Mouse (Mus musculus) heart, postnatal 10 days (tissue): Measurements from ENCODE around the gene Fhad1. TPM values are rescaled to one million over a fixed set of nuclear protein-coding genes. Genes with fewer than 3 reads are reported as not detected.
A peak's percentile ranks its signal among the peaks of the same experiment; 100 is the strongest.

Experiments used
- DNase-seq, 2 experiments: peaks; one replicate each; pipeline ENCODE4 v3.0.0; 2021
- intact Hi-C: fragments of 180-260 bp; cut with DNase I; formaldehyde crosslinking; loops from one replicate; pipeline ENCODE4 v1.15.1; 2025
- total RNA-seq, 2 experiments: library from RNA; stranded (reverse); gene quantifications; 2 replicates each; pipeline ENCODE4 v1.2.3; 2021

Gene Fhad1
- total RNA-seq, 2 experiments from 2014 or later = 1.2 TPM; not detected in 1

GRCm38 (mm10) chr4:141898905-141899304 lies 116.0 kb downstream of the Fhad1 start:
- intact Hi-C loops = no loop called here

GRCm38 (mm10) chr4:141897838-141898237 lies 117.0 kb downstream of the Fhad1 start:
- DNase-seq = no peak
- intact Hi-C loops = no loop called here

More at GRCm38 (mm10) chr4:141898905-141899304, 116.0 kb downstream of the Fhad1 start:
- DNase-seq = no peak

GRCm38 (mm10) chr4:141897225-141897624 lies 117.7 kb downstream of the Fhad1 start:
- intact Hi-C loops = no loop called here
- no peak for DNase-seq

GRCm38 (mm10) chr4:141895772-141896171 lies 119.1 kb downstream of the Fhad1 start:
- no peak for DNase-seq
- intact Hi-C loops = no loop called here

- intact Hi-C loops = no loop called here
- DNase-seq = no peak
Observed at GRCm38 (mm10) chr4:141893157-141893784, 121.6 kb downstream of the Fhad1 start.

- intact Hi-C loops = no loop called here
- DNase-seq = no peak
Observed at GRCm38 (mm10) chr4:141886385-141886968, 128.4 kb downstream of the Fhad1 start.

GRCm38 (mm10) chr4:141885451-141885850 lies 129.4 kb downstream of the Fhad1 start:
- DNase-seq = no peak
- intact Hi-C loops = no loop called here

- no peak for DNase-seq
- intact Hi-C loops = no loop called here
Observed at GRCm38 (mm10) chr4:141882858-141883257, 132.0 kb downstream of the Fhad1 start.

- peak; percentile 45 to 53 for DNase-seq
- intact Hi-C loops = no loop called here
Observed at GRCm38 (mm10) chr4:141881950-141882349, 132.9 kb downstream of the Fhad1 start.

- no peak for DNase-seq
- intact Hi-C loops = no loop called here
Observed at GRCm38 (mm10) chr4:141881289-141881914, 133.5 kb downstream of the Fhad1 start.

- intact Hi-C loops = loop anchor here (10.0 kb wide), 1 partner anchor 195 kb away; no protein-coding TSS in a partner anchor
- no peak for DNase-seq
Observed at GRCm38 (mm10) chr4:141879875-141880274, 135.0 kb downstream of the Fhad1 start.

- peak in 1 of 2 experiments; percentile 48 for DNase-seq
- intact Hi-C loops = loop anchor here (10.0 kb wide), 1 partner anchor 196 kb away; no protein-coding TSS in a partner anchor
Observed at GRCm38 (mm10) chr4:141879074-141879473, 135.8 kb downstream of the Fhad1 start.

- intact Hi-C loops = loop anchor here (10.0 kb wide), 1 partner anchor 196 kb away; no protein-coding TSS in a partner anchor
- DNase-seq = no peak
Observed at GRCm38 (mm10) chr4:141878621-141879020, 136.3 kb downstream of the Fhad1 start.

- DNase-seq = no peak
- intact Hi-C loops = loop anchor here (10.0 kb wide), 1 partner anchor 199 kb away; no protein-coding TSS in a partner anchor
Observed at GRCm38 (mm10) chr4:141875481-141876108, 139.3 kb downstream of the Fhad1 start.

GRCm38 (mm10) chr4:141874601-141875460 lies 140.1 kb downstream of the Fhad1 start, which contains the start of gene Efhd2:
Efhd2 (minus strand) TSS chr4:141874920.
- intact Hi-C loops = loop anchor here (10.0 kb wide), 1 partner anchor 200 kb away; no protein-coding TSS in a partner anchor

GRCm38 (mm10) chr4:141874111-141874600 lies 140.7 kb downstream of the Fhad1 start:
- DNase-seq = no peak
- intact Hi-C loops = loop anchor here (10.0 kb wide), 1 partner anchor 201 kb away; no protein-coding TSS in a partner anchor

More at GRCm38 (mm10) chr4:141874601-141875460, 140.1 kb downstream of the Fhad1 start, which contains the start of gene Efhd2:
- peak; percentile 85 to 88 for DNase-seq

- no peak for DNase-seq
- intact Hi-C loops = loop anchor here (10.0 kb wide), 1 partner anchor 202 kb away; no protein-coding TSS in a partner anchor
Observed at GRCm38 (mm10) chr4:141872977-141873376, 141.9 kb downstream of the Fhad1 start.

- intact Hi-C loops = loop anchor here (10.0 kb wide), 1 partner anchor 203 kb away; no protein-coding TSS in a partner anchor
- no peak for DNase-seq
Observed at GRCm38 (mm10) chr4:141871909-141872308, 143.0 kb downstream of the Fhad1 start.

GRCm38 (mm10) chr4:141871333-141871725 lies 143.6 kb downstream of the Fhad1 start:
- no peak for DNase-seq
- intact Hi-C loops = loop anchor here (10.0 kb wide), 1 partner anchor 203 kb away; no protein-coding TSS in a partner anchor
